Mouse (Mus musculus) ES-Bruce4 (cell line): ENCODE data around the gene Cnnm4.
"Not testable (repeated sequence)": the region's sequence is repeated elsewhere in the genome, so short reads cannot be mapped to it uniquely, and the experiment has no call there.

Experiments used
- CTCF ChIP-seq: IDR thresholded peaks from one replicate; pipeline ENCODE4 v1.8.1; 2011; ENCODE audit warnings: low read depth, low read length
- EP300 ChIP-seq: IDR thresholded peaks from 2 replicates; pipeline ENCODE4 v1.6.1; 2011; ENCODE audit warnings: low read depth, low read length; ENCODE audit not compliant: insufficient read depth
- POLR2A ChIP-seq: IDR thresholded peaks from one replicate; pipeline ENCODE4 v1.8.1; 2011; ENCODE audit warnings: low read length; ENCODE audit not compliant: insufficient read depth

DNA sequence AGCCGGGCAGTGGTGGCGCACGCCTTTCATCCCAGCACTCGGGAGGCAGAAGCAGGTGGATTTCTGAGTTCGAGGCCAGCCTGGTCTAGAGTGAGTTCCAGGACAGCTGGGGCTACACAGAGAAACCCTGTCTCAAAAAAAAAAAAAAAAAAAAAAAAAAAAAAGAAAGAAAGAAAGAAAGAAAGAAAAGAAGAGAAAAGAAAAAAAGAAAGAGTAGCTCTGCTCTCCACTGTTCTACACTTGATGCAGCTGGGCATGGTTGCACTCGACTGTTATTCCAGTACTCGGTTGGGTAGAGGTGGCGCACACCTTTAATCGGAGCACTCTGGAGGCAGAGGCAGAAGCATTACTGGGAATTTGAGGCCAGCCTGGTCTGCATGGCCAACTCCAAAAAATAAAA, 65.4 kb downstream of the Cnnm4 start, which contains the start of gene Ankrd23:
- not testable (repeated sequence) for TF ChIP-seq CTCF, POLR2A, EP300
